Mouse (Mus musculus) embryo, embryonic 9.5 days (tissue): ENCODE results near the gene Helt.

Experiments
- DNase-seq: peaks from one replicate; pipeline ENCODE4 v3.0.0-alpha.2; 2017; ENCODE audit errors: extremely low spot score

Gene Helt

GRCm38 (mm10) chr8:46294181-46294892, at the start of gene Helt:
Gene Helt (minus strand): TSS chr8:46294671.
- DNase-seq: no peak

GRCm38 (mm10) chr8:46342272-46342671, 47.8 kb upstream of the Helt start:
- DNase-seq: no peak

GRCm38 (mm10) chr8:46340381-46341273, 46.2 kb upstream of the Helt start:
- DNase-seq: no peak

GRCm38 (mm10) chr8:46339317-46339716, 44.8 kb upstream of the Helt start:
- no peak for DNase-seq

- DNase-seq: no peak
These were observed 41.9 kb upstream of the Helt start for GRCm38 (mm10) chr8:46336351-46336750.

GRCm38 (mm10) chr8:46332389-46333061, 38.1 kb upstream of the Helt start:
- no peak for DNase-seq

GRCm38 (mm10) chr8:46331801-46332200, 37.3 kb upstream of the Helt start:
- DNase-seq: no peak

- no peak for DNase-seq
These were observed 34.9 kb upstream of the Helt start for GRCm38 (mm10) chr8:46329396-46329795.

- DNase-seq: no peak
These were observed 32.8 kb upstream of the Helt start for GRCm38 (mm10) chr8:46327284-46327683.

- no peak for DNase-seq
These were observed 32.2 kb upstream of the Helt start for GRCm38 (mm10) chr8:46326715-46327114.

- no peak for DNase-seq
These were observed 30.2 kb upstream of the Helt start for GRCm38 (mm10) chr8:46324676-46325075.

GRCm38 (mm10) chr8:46323672-46324191, 29.3 kb upstream of the Helt start:
- DNase-seq: no peak

- no peak for DNase-seq
These were observed 28.4 kb upstream of the Helt start for GRCm38 (mm10) chr8:46322833-46323232.

GRCm38 (mm10) chr8:46322421-46322820, 27.9 kb upstream of the Helt start:
- no peak for DNase-seq

GRCm38 (mm10) chr8:46318802-46319201, 24.3 kb upstream of the Helt start:
- DNase-seq: no peak

GRCm38 (mm10) chr8:46317161-46317560, 22.7 kb upstream of the Helt start:
- DNase-seq: no peak

- DNase-seq: no peak
These were observed 19.3 kb upstream of the Helt start for GRCm38 (mm10) chr8:46313798-46314197.

- peak; percentile 72 for DNase-seq
These were observed 16.7 kb upstream of the Helt start for GRCm38 (mm10) chr8:46311159-46311558.

- no peak for DNase-seq
These were observed 13.7 kb upstream of the Helt start for GRCm38 (mm10) chr8:46308189-46308588.

- DNase-seq: peak; percentile 71
These were observed 11.4 kb upstream of the Helt start for GRCm38 (mm10) chr8:46305733-46306349.

GRCm38 (mm10) chr8:46302121-46302520, 7.7 kb upstream of the Helt start:
- DNase-seq: no peak

- no peak for DNase-seq
These were observed 4.4 kb upstream of the Helt start for GRCm38 (mm10) chr8:46298847-46299246.
